Mouse (Mus musculus): ENCODE measurements around the gene Sema4d. TPM values are rescaled to one million over a fixed set of nuclear protein-coding genes. Genes with fewer than 3 reads are reported as not detected.

Gene Sema4d
- polyA plus RNA-seq, 1 experiment from 2014 or later, result 10.8 TPM

DNA sequence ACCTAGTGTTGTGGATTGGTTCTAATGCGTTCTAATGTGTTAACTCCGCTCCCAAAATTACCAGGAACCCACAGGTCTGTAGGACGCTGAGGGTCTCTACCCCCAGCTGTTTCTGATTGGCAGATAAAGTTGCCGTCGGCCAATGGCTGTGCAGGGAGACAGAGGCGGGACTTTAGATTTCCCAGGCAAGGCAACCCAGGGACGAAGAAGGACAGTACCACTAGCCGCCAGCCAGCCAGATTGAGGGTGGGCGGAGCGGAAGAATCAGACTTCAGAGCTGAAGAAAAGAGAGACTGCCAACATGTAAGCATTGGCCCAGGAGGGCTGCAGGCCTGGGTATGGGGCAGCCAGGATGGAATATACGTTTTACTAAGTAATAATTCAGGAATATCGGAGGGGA is 14.6 kb upstream of the Sema4d start:
- no peak overlapping the region for H3K4me3 ChIP-seq
- no peak overlapping the region for H3K4me2 ChIP-seq
- no peak overlapping the region for H3K27ac ChIP-seq
- H3K36me3 ChIP-seq, result no peaks in the 10 kb centered on the region
- H3K9ac ChIP-seq, result no peak overlapping the region
- no peaks in the 10 kb centered on the region for H3K4me1 ChIP-seq
- no peak for ATAC-seq
- 0 out of 2 replicates have a peak, but pooled peaks cover 4% of the 10 kb centered on the region for H3K27me3 ChIP-seq (replicated peaks)
- H3K9me3 ChIP-seq (replicated peaks), result no peaks in the 10 kb centered on the region
- 43% methylated on average over 12 of the region's 12 CpGs for WGBS (ENCODE audit: insufficient replicate concordance)

DNA sequence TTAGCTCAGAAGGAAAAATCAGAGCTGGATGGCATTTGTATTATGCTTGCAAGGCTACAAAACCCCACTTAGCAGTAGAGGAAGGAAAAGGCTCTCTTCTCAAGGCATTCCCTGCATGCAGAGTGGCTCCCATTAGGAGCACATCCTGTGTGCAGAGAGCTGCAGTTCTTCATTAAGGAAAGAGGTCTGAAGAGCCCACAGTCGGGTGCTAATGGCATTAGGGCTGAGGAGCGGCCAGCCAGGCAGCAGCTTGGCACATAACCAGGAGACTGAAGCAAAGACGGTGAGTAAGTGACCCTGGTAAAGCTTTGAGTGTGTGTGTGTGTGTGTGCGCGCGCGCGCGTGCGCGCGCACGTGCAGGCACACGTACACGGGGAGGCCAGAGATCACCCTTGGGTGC is 12.7 kb upstream of the Sema4d start:
- 85% methylated on average over 15 of the region's 15 CpGs for WGBS (ENCODE audit: insufficient replicate concordance)
- no peak overlapping the region for H3K4me3 ChIP-seq
- no peaks in the 10 kb centered on the region for H3K4me1 ChIP-seq
- H3K27ac ChIP-seq, result no peak overlapping the region
- H3K9me3 ChIP-seq (replicated peaks), result no peaks in the 10 kb centered on the region
- no peak overlapping the region for H3K4me2 ChIP-seq
- no peaks in the 10 kb centered on the region for H3K36me3 ChIP-seq
- ATAC-seq, result no peak
- H3K27me3 ChIP-seq (replicated peaks), result 0 out of 2 replicates have a peak, but pooled peaks cover 4% of the 10 kb centered on the region
- no peak overlapping the region for H3K9ac ChIP-seq

GRCm38 (mm10) chr13:51805634-51806033 is 12.1 kb upstream of the Sema4d start:
- no peak for ATAC-seq
- 70% methylated on average over 4 of the region's 4 CpGs for WGBS (ENCODE audit: insufficient replicate concordance)
- H3K4me3 ChIP-seq, result no peak overlapping the region

DNA sequence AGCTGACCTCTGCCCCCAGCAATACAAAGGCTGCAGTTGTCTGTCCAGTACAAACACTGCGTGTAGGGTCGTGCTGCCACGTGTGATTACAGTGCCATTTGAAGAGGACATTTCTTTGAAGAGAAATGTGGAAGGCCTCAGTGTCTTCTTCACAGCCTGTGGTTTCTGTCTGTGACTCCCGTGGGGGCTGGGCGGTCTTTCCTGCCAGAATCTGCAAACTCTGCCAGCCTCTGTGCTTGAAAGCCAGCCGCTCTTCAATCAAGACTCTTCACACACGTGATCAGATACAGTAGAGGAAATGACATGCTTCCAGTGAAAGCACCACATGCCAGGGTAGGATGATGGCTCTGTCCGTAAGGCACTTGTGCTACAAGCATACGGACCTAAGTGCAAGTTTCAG is 7.4 kb upstream of the Sema4d start:
- no peaks in the 10 kb centered on the region for H3K27me3 ChIP-seq (replicated peaks)
- H3K4me1 ChIP-seq, result peaks cover 21% of the 10 kb centered on the region
- no peak overlapping the region for H3K4me2 ChIP-seq
- no peaks in the 10 kb centered on the region for H3K36me3 ChIP-seq
- ATAC-seq, result no peak; the same call in 1 of the 2 replicates
- WGBS (ENCODE audit: insufficient replicate concordance), result 43% methylated on average over 9 of the region's 9 CpGs
- H3K9ac ChIP-seq, result no peak overlapping the region
- H3K4me3 ChIP-seq, result no peak overlapping the region
- H3K9me3 ChIP-seq (replicated peaks), result no peaks in the 10 kb centered on the region
- no peak overlapping the region for H3K27ac ChIP-seq

More at GRCm38 (mm10) chr13:51805634-51806033, 12.1 kb upstream of the Sema4d start:
- Histone ChIP-seq H3K4me1 (peaks cover 5% of the 10 kb centered on the region), H3K4me2 (no peak overlapping the region), H3K36me3 (no peaks in the 10 kb centered on the region), H3K27ac (no peak overlapping the region), H3K9me3 (replicated peaks) (no peaks in the 10 kb centered on the region), H3K27me3 (replicated peaks) (0 out of 2 replicates have a peak, but pooled peaks cover 4% of the 10 kb centered on the region), H3K9ac (no peak overlapping the region)

GRCm38 (mm10) chr13:51799735-51800522 is 6.4 kb upstream of the Sema4d start:
- no peaks in the 10 kb centered on the region for H3K9me3 ChIP-seq (replicated peaks)
- H3K27me3 ChIP-seq (replicated peaks), result no peaks in the 10 kb centered on the region
- peaks cover 21% of the 10 kb centered on the region for H3K4me1 ChIP-seq
- H3K27ac ChIP-seq, result no peak overlapping the region
- no peak overlapping the region for H3K9ac ChIP-seq
- WGBS (ENCODE audit: insufficient replicate concordance), result 47% methylated on average over 16 of the region's 16 CpGs
- no peak overlapping the region for H3K4me2 ChIP-seq
- no peak overlapping the region for H3K4me3 ChIP-seq
- ATAC-seq, result peak; percentile 70
- no peaks in the 10 kb centered on the region for H3K36me3 ChIP-seq

DNA sequence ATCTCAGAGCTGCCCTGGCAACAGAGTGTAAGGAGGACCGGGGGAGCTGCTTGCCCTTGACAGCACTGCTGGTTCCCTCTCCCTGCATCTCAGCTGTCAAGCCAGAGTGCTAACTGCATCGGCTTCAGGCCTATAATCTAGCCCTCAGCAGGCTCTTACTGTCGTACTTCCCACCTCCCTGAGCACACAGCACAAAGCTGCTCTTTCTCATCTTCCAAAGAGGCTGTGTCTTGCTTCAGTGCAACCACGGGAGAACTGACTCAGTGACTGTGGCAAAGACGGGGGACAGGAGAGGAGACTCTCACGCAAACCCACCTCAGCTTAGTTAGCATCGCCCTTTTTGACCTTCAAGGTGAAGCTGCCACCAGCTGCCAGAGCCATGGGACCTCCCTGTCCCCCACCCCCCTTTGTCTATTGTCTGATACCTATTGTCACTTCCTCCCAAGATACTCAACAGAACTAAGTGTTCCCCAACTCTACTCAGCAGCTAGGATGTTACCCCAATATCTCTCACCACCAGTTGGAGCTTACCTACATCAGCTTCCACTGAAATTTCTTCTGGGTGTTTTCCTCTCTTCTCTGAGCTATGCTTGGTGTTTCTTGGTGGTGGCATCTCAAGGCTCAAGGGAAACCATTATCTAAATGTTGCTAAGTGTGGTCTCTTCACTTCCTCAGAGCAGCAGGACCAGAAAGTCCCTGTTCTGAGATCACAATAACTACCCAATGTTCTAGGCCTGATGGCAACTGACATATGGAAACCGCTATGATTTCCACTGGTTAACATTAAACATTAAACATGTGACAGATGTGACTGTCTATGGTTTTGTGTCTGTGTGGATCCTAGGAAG is 4.6 kb upstream of the Sema4d start:
- Histone ChIP-seq H3K4me1 (peaks cover 28% of the 10 kb centered on the region), H3K27me3 (replicated peaks) (no peaks in the 10 kb centered on the region), H3K4me2 (no peak overlapping the region), H3K27ac (no peak overlapping the region), H3K9ac (no peak overlapping the region), H3K9me3 (replicated peaks) (no peaks in the 10 kb centered on the region), H3K36me3 (no peaks in the 10 kb centered on the region), H3K4me3 (no peak overlapping the region)
- 56% methylated on average over 8 of the region's 8 CpGs for WGBS (ENCODE audit: insufficient replicate concordance)
- no peak for ATAC-seq

DNA sequence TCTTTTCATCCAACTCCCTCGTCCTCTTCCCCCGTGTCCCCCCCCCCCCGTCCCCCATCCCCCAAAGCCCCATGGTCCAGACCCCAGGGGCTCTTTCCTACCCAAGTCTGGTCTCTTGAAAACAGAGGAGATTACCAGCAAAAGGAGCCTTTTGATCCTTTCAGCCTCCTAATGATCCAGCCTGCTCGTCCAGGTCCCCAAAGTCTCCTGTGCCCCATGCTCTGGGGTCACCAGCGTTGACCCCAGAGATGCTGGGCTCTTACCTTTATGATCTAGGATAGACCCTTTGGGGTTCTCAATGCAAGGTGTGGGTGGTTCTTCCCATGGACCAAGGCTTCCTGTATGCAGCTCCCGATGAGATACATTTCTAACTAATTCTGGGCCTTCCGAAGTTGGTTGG is 401 bp upstream of the Sema4d start:
- ATAC-seq, result no peak
- Histone ChIP-seq H3K4me2 (peak overlapping the region; percentile 97), H3K27ac (no peak overlapping the region), H3K4me3 (peak overlapping the region; percentile 83), H3K4me1 (peaks cover 47% of the 10 kb centered on the region), H3K9me3 (replicated peaks) (no peaks in the 10 kb centered on the region), H3K27me3 (replicated peaks) (no peaks in the 10 kb centered on the region; the same call in 1 of the 2 replicates), H3K9ac (0 out of 2 replicates have a peak overlapping the region, but pooled peaks have one; percentile 33), H3K36me3 (no peaks in the 10 kb centered on the region)
- WGBS (ENCODE audit: insufficient replicate concordance), result 50% methylated on average over 5 of the region's 7 CpGs

- Histone ChIP-seq H3K4me2 (peak overlapping the region; percentile 97), H3K9me3 (replicated peaks) (no peaks in the 10 kb centered on the region), H3K9ac (peak overlapping the region; percentile 86), H3K27me3 (replicated peaks) (no peaks in the 10 kb centered on the region; the same call in 1 of the 2 replicates), H3K36me3 (no peaks in the 10 kb centered on the region), H3K4me1 (peaks cover 55% of the 10 kb centered on the region), H3K27ac (peak overlapping the region; percentile 60), H3K4me3 (peak overlapping the region; percentile 83)
- WGBS (ENCODE audit: insufficient replicate concordance), result under 1% methylated on average over 43 of the region's 43 CpGs
- ATAC-seq, result peak; percentile 63
Observed at GRCm38 (mm10) chr13:51792729-51793424, 670 bp downstream of the Sema4d start.

DNA sequence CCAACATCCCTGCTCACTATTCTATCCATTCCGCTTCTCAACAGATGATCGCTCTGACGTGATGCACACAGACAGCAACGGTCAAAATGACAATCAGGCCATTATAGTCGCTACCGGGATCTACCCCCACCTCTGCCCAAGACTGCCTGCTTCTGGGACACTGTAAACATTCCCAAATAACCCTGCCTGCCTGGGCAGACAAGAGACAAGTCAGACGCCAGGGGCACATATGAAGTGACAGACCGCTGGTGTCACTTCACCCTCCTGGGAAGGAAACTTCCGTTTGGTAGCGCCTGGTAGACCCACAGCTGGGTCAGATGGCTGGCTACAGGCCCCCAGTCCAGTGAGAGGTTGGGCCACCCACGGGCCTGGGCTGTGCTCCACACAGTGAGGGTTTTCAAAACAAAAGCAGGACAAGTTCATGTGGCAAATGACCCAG is 1.4 kb downstream of the Sema4d start:
- WGBS (ENCODE audit: insufficient replicate concordance), result 29% methylated on average over 11 of the region's 11 CpGs
- Histone ChIP-seq H3K27ac (peak overlapping the region; percentile 60; the same call in 1 of the 2 replicates), H3K4me1 (peaks cover 59% of the 10 kb centered on the region)

DNA sequence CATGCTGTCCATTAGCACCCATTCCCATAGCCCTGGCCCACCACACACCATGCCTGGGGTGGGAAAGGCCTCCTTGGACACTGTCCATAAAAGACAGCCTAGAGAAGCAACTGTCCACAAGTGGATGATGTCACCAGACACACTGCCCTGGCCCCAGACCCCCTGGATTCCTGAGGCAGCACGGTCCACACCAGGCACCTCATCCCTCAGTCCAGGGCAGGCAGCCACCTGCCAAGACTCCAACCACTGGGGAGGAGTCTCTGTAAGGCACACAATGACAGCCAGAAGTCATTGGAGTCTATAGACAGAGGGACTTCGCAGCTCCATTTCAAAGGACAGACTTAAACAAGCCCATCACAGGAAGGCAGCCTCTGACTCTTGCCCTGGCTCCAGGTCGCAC is 1.9 kb downstream of the Sema4d start:
- H3K4me3 ChIP-seq, result peak overlapping the region; percentile 83
- no peaks in the 10 kb centered on the region for H3K9me3 ChIP-seq (replicated peaks)
- H3K36me3 ChIP-seq, result no peaks in the 10 kb centered on the region
- no peak for ATAC-seq
- H3K27me3 ChIP-seq (replicated peaks), result no peaks in the 10 kb centered on the region; the same call in 1 of the 2 replicates
- WGBS (ENCODE audit: insufficient replicate concordance), result 77% methylated on average over 3 of the region's 3 CpGs
- H3K4me1 ChIP-seq, result peaks cover 59% of the 10 kb centered on the region
- H3K9ac ChIP-seq, result peak overlapping the region; percentile 86; the same call in 1 of the 2 replicates
- H3K4me2 ChIP-seq, result peak overlapping the region; percentile 97
- H3K27ac ChIP-seq, result no peak overlapping the region

More for the DNA sequence above, 1.4 kb downstream of the Sema4d start:
- Histone ChIP-seq H3K9me3 (replicated peaks) (no peaks in the 10 kb centered on the region), H3K4me3 (peak overlapping the region; percentile 83), H3K9ac (peak overlapping the region; percentile 86), H3K27me3 (replicated peaks) (no peaks in the 10 kb centered on the region; the same call in 1 of the 2 replicates), H3K36me3 (no peaks in the 10 kb centered on the region), H3K4me2 (peak overlapping the region; percentile 97)
- ATAC-seq, result no peak

DNA sequence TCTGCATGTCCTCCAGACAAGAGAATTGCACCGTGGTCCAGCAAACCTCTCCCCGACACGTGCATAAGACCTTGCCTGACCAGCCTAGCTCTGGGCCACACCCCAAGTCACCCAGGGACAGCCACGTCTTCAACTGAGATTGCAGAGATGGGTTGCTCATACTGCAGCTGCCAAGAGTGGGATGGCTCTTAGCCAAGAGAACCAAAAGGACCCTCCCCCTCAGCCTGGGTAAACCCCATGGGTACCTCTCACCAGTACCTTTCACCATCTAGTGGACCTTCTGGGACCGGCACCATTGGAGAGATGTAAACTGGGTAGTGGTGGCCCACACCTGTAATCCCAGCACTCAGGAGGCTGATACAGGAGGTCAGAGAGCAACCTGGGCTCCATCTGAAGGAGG is 2.8 kb downstream of the Sema4d start:
- 64% methylated on average over 5 of the region's 5 CpGs for WGBS (ENCODE audit: insufficient replicate concordance)
- Histone ChIP-seq H3K4me2 (no peak overlapping the region), H3K27me3 (replicated peaks) (no peaks in the 10 kb centered on the region; the same call in 1 of the 2 replicates), H3K27ac (no peak overlapping the region), H3K36me3 (no peaks in the 10 kb centered on the region), H3K4me1 (peaks cover 59% of the 10 kb centered on the region), H3K9me3 (replicated peaks) (no peaks in the 10 kb centered on the region), H3K9ac (no peak overlapping the region), H3K4me3 (no peak overlapping the region)
- no peak for ATAC-seq
